In the genomic region with DNA sequence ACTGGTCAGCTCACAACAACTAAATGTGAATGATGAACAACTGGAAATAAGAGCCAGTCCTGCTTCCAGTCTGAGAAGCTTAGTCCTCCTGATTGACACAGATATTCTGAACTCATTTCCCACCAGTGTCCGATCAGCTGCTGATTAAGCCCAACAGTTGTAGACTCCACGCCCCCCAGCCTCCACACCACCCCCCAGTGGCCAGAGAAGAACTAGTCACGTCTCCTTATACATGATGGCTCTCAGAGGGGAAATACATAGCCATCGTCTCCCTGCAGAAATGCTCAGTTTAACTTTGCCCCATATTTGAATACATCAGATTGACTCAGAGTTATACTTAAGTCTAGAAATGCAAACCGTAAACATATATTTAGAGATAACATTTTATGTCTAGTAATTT, we compare ENCODE assay signal across 18 mouse cellular contexts.
DNase-seq lines count a peak whose midpoint lies in the region; ATAC-seq and TF ChIP-seq lines count a peak whose summit lies in the region.
"Had no signal": no experiment of that assay in that cellular context is flagged by ENCODE, and none has a peak within 500 bp of the region (broad histone marks: within the 10 kb centered on the region; RNA-seq: fewer than 3 reads in every experiment).

No protein-coding gene starts in this region.

- DNase-seq in lung, embryonic 14.5 days: no peak
- DNase-seq in lung, postnatal 4 days: no peak
- DNase-seq in MEL-GATA-1-ER (ENCODE audit: extremely low read depth, low read depth): peak; percentile 0
- DNase-seq in retina, embryonic 14.5 days (ENCODE audit: low spot score): no peak
- DNase-seq: cerebellum, adult 8-10 months; embryo, embryonic 11 days; heart, adult 18-20 months; heart, postnatal 10 days; right cerebral cortex, postnatal 14 days; thymus, adult 18-20 months had no signal

- 78% methylated on average over 5 of the region's 5 CpGs for WGBS in intestine, postnatal 0 days
- 88% methylated on average over 5 of the region's 5 CpGs for WGBS in intestine, embryonic 15.5 days
- WGBS in lung, embryonic 14.5 days: 72% methylated on average over 5 of the region's 5 CpGs

- no peaks in the 10 kb centered on the region for H3K9me3 ChIP-seq in intestine, postnatal 0 days (ENCODE audit: control insufficient read depth)
- H3K9me3 ChIP-seq in intestine, embryonic 15.5 days: no peaks in the 10 kb centered on the region
- H3K9me3 ChIP-seq in lung, embryonic 14.5 days (ENCODE audit: low read depth, low read length): no peaks in the 10 kb centered on the region
- H3K9me3 ChIP-seq: forebrain, embryonic 12.5 days; limb, embryonic 15.5 days; midbrain, embryonic 13.5 days had no signal

- H3K4me3 ChIP-seq in intestine, postnatal 0 days (ENCODE audit: low read depth, low read length): no peak overlapping the region
- no peak overlapping the region for H3K4me3 ChIP-seq in intestine, embryonic 15.5 days (replicated peaks)
- H3K4me3 ChIP-seq in lung, embryonic 14.5 days (ENCODE audit: low read depth, low read length): no peak overlapping the region
- no peak overlapping the region for H3K4me3 ChIP-seq in cortical plate, adult 2 months (ENCODE audit: insufficient read depth, low read length)
- H3K4me3 ChIP-seq: forebrain, embryonic 12.5 days; limb, embryonic 15.5 days; midbrain, embryonic 13.5 days had no signal

- no peaks in the 10 kb centered on the region for H3K36me3 ChIP-seq in intestine, postnatal 0 days (ENCODE audit: control insufficient read depth, insufficient read depth)
- H3K36me3 ChIP-seq in intestine, embryonic 15.5 days: no peaks in the 10 kb centered on the region
- H3K36me3 ChIP-seq in lung, embryonic 14.5 days (ENCODE audit: insufficient read depth): no peaks in the 10 kb centered on the region
- H3K36me3 ChIP-seq: forebrain, embryonic 12.5 days; limb, embryonic 15.5 days; midbrain, embryonic 13.5 days had no signal

- ATAC-seq in intestine, postnatal 0 days: no peak
- ATAC-seq in intestine, embryonic 15.5 days: no peak
- ATAC-seq in lung, embryonic 14.5 days (ENCODE audit: insufficient read depth): no peak
- ATAC-seq: midbrain, embryonic 13.5 days; Patski had no signal

- no peaks in the 10 kb centered on the region for H3K4me1 ChIP-seq in intestine, postnatal 0 days (replicated peaks; ENCODE audit: control insufficient read depth, insufficient read depth, low read length)
- no peaks in the 10 kb centered on the region for H3K4me1 ChIP-seq in intestine, embryonic 15.5 days (replicated peaks)
- no peaks in the 10 kb centered on the region for H3K4me1 ChIP-seq in lung, embryonic 14.5 days (ENCODE audit: insufficient read depth)
- no peaks in the 10 kb centered on the region for H3K4me1 ChIP-seq in cortical plate, adult 2 months (ENCODE audit: control insufficient read depth, insufficient read depth, low read length)

- H3K4me2 ChIP-seq in intestine, postnatal 0 days (replicated peaks; ENCODE audit: low read depth): no peak overlapping the region
- H3K4me2 ChIP-seq in intestine, embryonic 15.5 days (replicated peaks): no peak overlapping the region
- H3K4me2 ChIP-seq in lung, embryonic 14.5 days: no peak overlapping the region
- H3K4me2 ChIP-seq: forebrain, embryonic 12.5 days; limb, embryonic 15.5 days; midbrain, embryonic 13.5 days had no signal

- TF ChIP-seq CTCF in intestine, postnatal 0 days (IDR thresholded peaks at IDR 0.05; ENCODE audit: low read depth): peak; percentile 56
- TF ChIP-seq CTCF in lung, embryonic 14.5 days (IDR thresholded peaks at IDR 0.05; ENCODE audit: low read depth): 0 out of 2 replicates have a peak, but pooled peaks have one; percentile 22
- peak; percentile 21; the same call in 1 of the 2 replicates for TF ChIP-seq CTCF in cortical plate, adult 2 months (IDR thresholded peaks at IDR 0.05; ENCODE audit: extremely low read depth, insufficient read depth, low read length)

- no peaks in the 10 kb centered on the region for H3K27me3 ChIP-seq in intestine, postnatal 0 days (replicated peaks; ENCODE audit: control insufficient read depth, insufficient read depth, low read length)
- H3K27me3 ChIP-seq in intestine, embryonic 15.5 days (replicated peaks): no peaks in the 10 kb centered on the region
- no peaks in the 10 kb centered on the region for H3K27me3 ChIP-seq in lung, embryonic 14.5 days (ENCODE audit: insufficient read depth, low read length)
- H3K27me3 ChIP-seq: forebrain, embryonic 12.5 days; limb, embryonic 15.5 days; midbrain, embryonic 13.5 days; Patski had no signal

- no peak overlapping the region for H3K9ac ChIP-seq in intestine, postnatal 0 days (ENCODE audit: low read depth, low read length)
- no peak overlapping the region for H3K9ac ChIP-seq in intestine, embryonic 15.5 days
- H3K9ac ChIP-seq in lung, embryonic 14.5 days: no peak overlapping the region
- H3K9ac ChIP-seq: forebrain, embryonic 12.5 days; limb, embryonic 15.5 days; midbrain, embryonic 13.5 days had no signal

- no peak overlapping the region for H3K27ac ChIP-seq in intestine, postnatal 0 days (ENCODE audit: low read depth, low read length)
- H3K27ac ChIP-seq in intestine, embryonic 15.5 days: no peak overlapping the region
- no peak overlapping the region for H3K27ac ChIP-seq in lung, embryonic 14.5 days (ENCODE audit: low read depth)
- H3K27ac ChIP-seq in cortical plate, adult 2 months (ENCODE audit: insufficient read depth, low read length): no peak overlapping the region
- H3K27ac ChIP-seq: forebrain, embryonic 12.5 days; limb, embryonic 15.5 days; macrophage; midbrain, embryonic 13.5 days had no signal

- TF ChIP-seq POLR2A in cortical plate, adult 2 months (IDR thresholded peaks at IDR 0.05; ENCODE audit: extremely low read depth, insufficient read depth, low read length): no peak
